Mouse (Mus musculus) embryo, embryonic 10.5 days (tissue): Measurements from ENCODE around the gene Nfx1.

Experiments used
- DNase-seq: peaks from one replicate; pipeline ENCODE4 v3.0.0-alpha.2; 2015; ENCODE audit warnings: low spot score

Gene Nfx1

GRCm38 (mm10) chr4:40975678-40976077 lies 5.0 kb downstream of the Nfx1 start:
- no peak for DNase-seq

- DNase-seq = no peak
These were observed 5.9 kb downstream of the Nfx1 start for GRCm38 (mm10) chr4:40976651-40977050.

- DNase-seq = no peak
These were observed 8.7 kb downstream of the Nfx1 start for GRCm38 (mm10) chr4:40979430-40979829.

- DNase-seq = no peak
These were observed 11.8 kb downstream of the Nfx1 start for GRCm38 (mm10) chr4:40982486-40982885.

- no peak for DNase-seq
These were observed 13.0 kb downstream of the Nfx1 start for GRCm38 (mm10) chr4:40983686-40984085.

GRCm38 (mm10) chr4:40989633-40990032 lies 18.9 kb downstream of the Nfx1 start:
- no peak for DNase-seq

- DNase-seq = no peak
These were observed 25.6 kb downstream of the Nfx1 start for GRCm38 (mm10) chr4:40996302-40996701.

GRCm38 (mm10) chr4:40997916-40998315 lies 27.2 kb downstream of the Nfx1 start:
- DNase-seq = no peak

- DNase-seq = no peak
These were observed 29.6 kb downstream of the Nfx1 start for GRCm38 (mm10) chr4:41000271-41000670.

- no peak for DNase-seq
These were observed 30.3 kb downstream of the Nfx1 start for GRCm38 (mm10) chr4:41000842-41001639.

GRCm38 (mm10) chr4:41013351-41013750 lies 42.6 kb downstream of the Nfx1 start:
- no peak for DNase-seq

GRCm38 (mm10) chr4:41015798-41016197 lies 45.1 kb downstream of the Nfx1 start:
- no peak for DNase-seq

- no peak for DNase-seq
These were observed 50.4 kb downstream of the Nfx1 start for GRCm38 (mm10) chr4:41021094-41021493.

- DNase-seq = no peak
These were observed 55.5 kb downstream of the Nfx1 start for GRCm38 (mm10) chr4:41026086-41026787.

GRCm38 (mm10) chr4:41027872-41028271 lies 57.2 kb downstream of the Nfx1 start:
- no peak for DNase-seq

GRCm38 (mm10) chr4:41028272-41028671 lies 57.6 kb downstream of the Nfx1 start:
- DNase-seq = peak; percentile 23

GRCm38 (mm10) chr4:41029372-41029771 lies 58.7 kb downstream of the Nfx1 start:
- DNase-seq = no peak

- no peak for DNase-seq
These were observed 60.5 kb downstream of the Nfx1 start for GRCm38 (mm10) chr4:41031242-41031641.

GRCm38 (mm10) chr4:41037942-41038341 lies 67.2 kb downstream of the Nfx1 start:
- DNase-seq = no peak

- no peak for DNase-seq
These were observed 70.3 kb downstream of the Nfx1 start for GRCm38 (mm10) chr4:41040983-41041382.

- no peak for DNase-seq
These were observed 72.2 kb downstream of the Nfx1 start for GRCm38 (mm10) chr4:41042880-41043279.

GRCm38 (mm10) chr4:41043961-41044360 lies 73.3 kb downstream of the Nfx1 start:
- DNase-seq = no peak

GRCm38 (mm10) chr4:41045288-41045687 lies 74.6 kb downstream of the Nfx1 start:
- no peak for DNase-seq
